Mouse (Mus musculus) hindlimb bud, embryonic 11.5 days (tissue): ENCODE data around the gene Rgs9bp.
"Not testable (repeated sequence)": the region's sequence is repeated elsewhere in the genome, so short reads cannot be mapped to it uniquely, and the experiment has no call there.

ENCODE experiments used
- DNase-seq: peaks from one replicate; pipeline ENCODE4 v3.0.0-alpha.2; 2012; ENCODE audit warnings: low read depth, low spot score; ENCODE audit errors: extremely low spot score

Gene Rgs9bp

DNA sequence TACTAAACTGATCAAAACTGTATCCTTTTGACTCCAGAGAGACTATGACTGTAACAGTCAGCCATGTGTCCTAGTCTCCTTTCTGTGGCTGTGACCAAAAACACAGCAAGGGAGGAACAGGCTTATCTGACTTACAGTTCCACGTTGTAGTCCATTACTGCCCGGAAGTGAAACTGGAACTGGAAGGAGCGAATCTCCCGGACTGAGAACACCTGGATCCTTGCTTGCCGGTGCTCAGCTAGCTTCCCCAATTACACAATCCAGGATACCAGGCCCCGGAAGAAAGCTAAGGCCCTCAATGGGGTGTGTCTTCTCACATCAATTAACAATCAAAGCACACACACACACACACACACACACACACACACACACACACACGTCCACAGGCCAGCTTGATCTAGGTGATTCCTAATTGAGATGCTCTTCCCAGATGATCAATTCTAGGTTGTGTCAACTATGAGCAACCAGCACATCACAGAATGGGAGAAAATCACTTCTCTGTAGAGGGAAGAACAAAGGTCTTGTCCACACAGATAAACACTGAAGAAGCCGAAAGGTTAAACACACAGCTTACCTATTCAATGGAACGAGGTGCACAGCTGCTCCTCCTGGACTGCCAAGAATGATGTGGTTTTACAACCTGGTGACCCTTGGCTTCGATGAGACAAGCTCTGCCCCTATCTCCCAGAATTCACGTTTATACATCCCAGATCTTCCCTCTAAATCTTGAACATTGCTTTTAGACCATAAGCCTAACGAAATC is 49.5 kb downstream of the Rgs9bp start:
- DNase-seq, result no peak

DNA sequence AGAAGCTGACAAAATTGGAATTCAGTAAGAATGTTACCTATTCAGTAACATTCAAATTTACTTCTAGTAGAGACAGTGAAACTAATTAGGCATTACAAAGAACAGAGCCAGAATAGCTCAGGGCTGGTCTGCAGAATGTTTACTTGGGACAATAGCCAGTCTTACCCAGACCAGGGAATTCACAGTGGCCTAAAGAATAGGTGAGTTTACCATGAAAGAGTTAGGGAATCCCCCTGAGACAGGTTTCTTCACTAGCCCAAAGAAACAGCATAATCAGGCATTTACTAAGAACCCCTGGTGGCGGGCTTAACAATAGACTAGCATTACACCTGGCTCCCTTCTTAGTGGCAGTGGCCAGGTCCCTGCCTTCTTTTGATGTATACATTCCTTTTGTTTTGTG is 54.8 kb downstream of the Rgs9bp start:
- not testable (repeated sequence) for DNase-seq

DNA sequence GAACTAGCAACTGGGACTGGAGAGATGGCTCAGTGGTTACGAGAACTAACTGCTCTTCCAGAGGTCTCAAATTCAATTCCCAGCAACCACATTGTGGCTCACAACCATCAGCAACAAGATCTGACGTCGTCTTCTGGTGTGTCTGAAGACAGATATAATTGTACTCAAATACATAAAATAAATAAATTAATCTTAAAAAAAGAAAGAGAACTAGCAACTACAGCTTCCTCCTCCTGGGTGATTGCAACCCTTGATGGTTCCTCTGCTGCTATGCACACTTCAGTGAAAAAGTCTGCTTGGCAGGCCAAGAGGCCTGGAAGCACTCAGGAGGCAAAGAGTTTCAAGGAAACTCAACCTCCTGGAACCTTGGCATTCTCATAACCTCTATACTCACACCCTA is 55.4 kb downstream of the Rgs9bp start:
- no peak for DNase-seq
